Mouse (Mus musculus) myocyte (in vitro differentiated cells): Measurements from ENCODE around the gene Rpl13a.

Experiments
- CEBPB ChIP-seq: IDR thresholded peaks from 2 replicates; pipeline ENCODE4 v1.6.1; 2011; ENCODE audit warnings: mild to moderate bottlenecking, moderate library complexity; ENCODE audit not compliant: poor library complexity, insufficient read depth, severe bottlenecking
- MYOD1 ChIP-seq, 3 experiments: IDR thresholded peaks; one replicate each; pipeline ENCODE4 v1.6.1; 2011; ENCODE audit warnings: control low read depth in 2 of 3, low read depth in 2 of 3, mild to moderate bottlenecking in 2 of 3, moderate library complexity in 1 of 3; ENCODE audit not compliant: insufficient read length in 2 of 3, control insufficient read depth in 1 of 3
- MYOG ChIP-seq, 3 experiments: IDR thresholded peaks; one replicate each; pipeline ENCODE4 v1.6.1; 2011; ENCODE audit warnings: control low read depth in 2 of 3, low read depth in 2 of 3, mild to moderate bottlenecking in 2 of 3; ENCODE audit not compliant: insufficient read length in 2 of 3, control insufficient read depth in 1 of 3, insufficient read depth in 1 of 3
- POLR2A ChIP-seq: IDR thresholded peaks from one replicate; pipeline ENCODE4 v1.6.1; 2011; ENCODE audit warnings: low read depth, mild to moderate bottlenecking, control low read depth, moderate library complexity; ENCODE audit not compliant: insufficient read length
- SRF ChIP-seq: IDR thresholded peaks from one replicate; pipeline ENCODE4 v1.6.1; 2011; ENCODE audit warnings: low read depth; ENCODE audit not compliant: control insufficient read depth, insufficient read length
- TCF12 ChIP-seq: IDR thresholded peaks from one replicate; pipeline ENCODE4 v1.6.1; 2011; ENCODE audit warnings: mild to moderate bottlenecking, control low read depth; ENCODE audit not compliant: poor library complexity, insufficient read depth, severe bottlenecking
- TCF3 ChIP-seq: IDR thresholded peaks from one replicate; pipeline ENCODE4 v1.6.1; 2011; ENCODE audit warnings: low read depth, control low read depth; ENCODE audit not compliant: insufficient read length
- USF1 ChIP-seq: IDR thresholded peaks from one replicate; pipeline ENCODE4 v1.6.1; 2011; ENCODE audit warnings: low read depth, mild to moderate bottlenecking, control low read depth, moderate library complexity

DNA sequence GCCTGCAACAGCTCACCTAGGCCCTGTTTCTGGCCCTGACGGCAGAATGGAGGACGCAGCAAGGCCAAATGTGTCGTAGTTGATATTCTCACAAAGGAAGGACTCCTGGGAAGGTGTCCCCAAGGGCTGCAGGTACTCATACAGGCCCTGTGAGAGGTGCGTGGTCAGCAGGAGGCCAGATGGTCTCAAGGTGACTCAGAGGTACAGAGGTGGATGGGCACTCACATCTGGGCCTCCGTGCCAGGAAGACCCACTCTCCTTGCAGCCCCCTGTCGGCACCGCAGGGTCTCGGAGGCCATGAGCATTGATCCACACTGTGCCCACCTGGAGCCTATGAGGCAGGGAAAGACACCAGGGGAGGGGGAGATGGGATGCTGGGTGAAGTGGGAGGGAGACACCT is 16.9 kb upstream of the Rpl13a start:
- no peak for TF ChIP-seq USF1
- TF ChIP-seq POLR2A: no peak
- no peak for TF ChIP-seq SRF
- no peak for TF ChIP-seq MYOD1 (IDR thresholded peaks at IDR 0.05; ENCODE audit: control insufficient read depth in 1 of 3, insufficient read length in 2 of 3, low read depth in 2 of 3)
- TF ChIP-seq TCF3: no peak
- no peak for TF ChIP-seq CEBPB
- no peak for TF ChIP-seq TCF12
- TF ChIP-seq MYOG (IDR thresholded peaks at IDR 0.05; ENCODE audit: control insufficient read depth in 1 of 3, insufficient read depth in 1 of 3, insufficient read length in 2 of 3, low read depth in 2 of 3): no peak
